17 mouse cellular contexts compared by ENCODE assay signal in genomic region chr11:60825191-60825590, GRCm38 (mm10). TPM values are rescaled to one million over a fixed set of nuclear protein-coding genes. Genes with fewer than 3 reads are reported as not detected.
DNase-seq lines count a peak whose midpoint lies in the region; ATAC-seq and TF ChIP-seq lines count a peak whose summit lies in the region.
"Had no signal": no experiment of that assay in that cellular context is flagged by ENCODE, and none has a peak within 500 bp of the region (broad histone marks: within the 10 kb centered on the region; RNA-seq: fewer than 3 reads in every experiment).

No protein-coding gene starts in this region.

- H3K9ac ChIP-seq in intestine, embryonic 15.5 days = no peak overlapping the region
- no peak overlapping the region for H3K9ac ChIP-seq in liver, embryonic 14.5 days (replicated peaks)
- H3K9ac ChIP-seq: embryonic facial prominence, embryonic 15.5 days; forebrain, embryonic 15.5 days; heart, embryonic 12.5 days; midbrain, embryonic 12.5 days had no signal

- WGBS in intestine, embryonic 15.5 days = 63% methylated on average over 3 of the region's 3 CpGs
- 61% methylated on average over 3 of the region's 3 CpGs for WGBS in liver, embryonic 14.5 days (ENCODE audit: insufficient replicate concordance)

- H3K9me3 ChIP-seq in intestine, embryonic 15.5 days = no peaks in the 10 kb centered on the region
- H3K9me3 ChIP-seq in liver, embryonic 14.5 days (ENCODE audit: control insufficient read depth, low read length) = no peaks in the 10 kb centered on the region
- H3K9me3 ChIP-seq: embryonic facial prominence, embryonic 15.5 days; forebrain, embryonic 15.5 days; heart, embryonic 12.5 days; midbrain, embryonic 12.5 days had no signal

- no peak for TF ChIP-seq CTCF in liver, embryonic 14.5 days (IDR thresholded peaks at IDR 0.05; ENCODE audit: low read depth)

- peak; percentile 93 for ATAC-seq in intestine, embryonic 15.5 days
- peak; percentile 39; the same call in 1 of the 2 replicates for ATAC-seq in liver, embryonic 14.5 days (ENCODE audit: insufficient read depth)
- no peak for ATAC-seq in inflammation-experienced regulatory T-cells, adult 6 months
- ATAC-seq: forebrain, embryonic 15.5 days had no signal

- DNase-seq in kidney, adult 9 months = peak; percentile 83
- no peak for DNase-seq in liver, embryonic 14.5 days (ENCODE audit: low read depth in 3 of 3, low spot score in 3 of 3)
- peak; percentile 30 to 31 for DNase-seq in lung, postnatal 4 days
- DNase-seq in cerebellum, postnatal 36 days = no peak
- DNase-seq in frontal cortex, postnatal 14 days (ENCODE audit: low spot score in 2 of 2) = no peak
- DNase-seq in spleen, adult 12 weeks (ENCODE audit: low spot score) = no peak
- DNase-seq: cerebellum, adult 11-12 months; gastrocnemius, postnatal 10 days; layer of hippocampus, postnatal 36 days; right cerebral cortex, postnatal 25 days; thymus, postnatal 4 days had no signal

- no peak overlapping the region for H3K4me3 ChIP-seq in intestine, embryonic 15.5 days (replicated peaks)
- H3K4me3 ChIP-seq in liver, embryonic 14.5 days (ENCODE audit: insufficient read depth in 1 of 2, low read depth in 2 of 2, low read length in 2 of 2) = no peak overlapping the region
- H3K4me3 ChIP-seq: embryonic facial prominence, embryonic 15.5 days; forebrain, embryonic 15.5 days; heart, embryonic 12.5 days; midbrain, embryonic 12.5 days had no signal

- H3K4me2 ChIP-seq in intestine, embryonic 15.5 days (replicated peaks) = no peak overlapping the region
- H3K4me2 ChIP-seq in liver, embryonic 14.5 days (ENCODE audit: low read depth) = no peak overlapping the region
- H3K4me2 ChIP-seq: embryonic facial prominence, embryonic 15.5 days; forebrain, embryonic 15.5 days; heart, embryonic 12.5 days; midbrain, embryonic 12.5 days had no signal

- H3K27ac ChIP-seq in intestine, embryonic 15.5 days = peak overlapping the region; percentile 56; the same call in 1 of the 2 replicates
- H3K27ac ChIP-seq in liver, embryonic 14.5 days = no peak overlapping the region
- H3K27ac ChIP-seq: embryonic facial prominence, embryonic 15.5 days; forebrain, embryonic 15.5 days; midbrain, embryonic 12.5 days had no signal

- no peaks in the 10 kb centered on the region for H3K36me3 ChIP-seq in intestine, embryonic 15.5 days
- no peaks in the 10 kb centered on the region for H3K36me3 ChIP-seq in liver, embryonic 14.5 days (replicated peaks; ENCODE audit: control insufficient read depth, insufficient read depth, low read depth)
- H3K36me3 ChIP-seq: embryonic facial prominence, embryonic 15.5 days; forebrain, embryonic 15.5 days; heart, embryonic 12.5 days; midbrain, embryonic 12.5 days had no signal

- no peak for TF ChIP-seq EP300 in liver, embryonic 14.5 days (IDR thresholded peaks at IDR 0.05; ENCODE audit: low read depth)

- H3K27me3 ChIP-seq in intestine, embryonic 15.5 days (replicated peaks) = no peaks in the 10 kb centered on the region
- H3K27me3 ChIP-seq in liver, embryonic 14.5 days (ENCODE audit: control insufficient read depth, insufficient read depth, low read length) = no peaks in the 10 kb centered on the region
- H3K27me3 ChIP-seq: embryonic facial prominence, embryonic 15.5 days; forebrain, embryonic 15.5 days; heart, embryonic 12.5 days; midbrain, embryonic 12.5 days had no signal

- H3K4me1 ChIP-seq in intestine, embryonic 15.5 days (replicated peaks) = no peaks in the 10 kb centered on the region
- H3K4me1 ChIP-seq in liver, embryonic 14.5 days (replicated peaks; ENCODE audit: control insufficient read depth in 2 of 2, insufficient read depth in 2 of 2, low read length in 1 of 2) = peaks cover 0 to 4% of the 10 kb centered on the region in 2 experiments; a peak in 1 of 4 replicates
- H3K4me1 ChIP-seq: embryonic facial prominence, embryonic 15.5 days; heart, embryonic 12.5 days; midbrain, embryonic 12.5 days had no signal

RNA-seq across cellular contexts. Expression of gene Dhrs7b, which starts 5.2 kb away (rescaled TPM):
- polyA plus RNA-seq in intestine, embryonic 15.5 days (2015; fragmentation: Nextera tagmentation; extraction: Ambion mirVana) = 55.4 and 56.9 TPM in 2 replicates
- 7.4 and 9.2 TPM in 2 replicates for polyA plus RNA-seq in liver, embryonic 14.5 days (2012; rRNA removed)
- polyA plus RNA-seq in liver, embryonic 14.5 days (2014; fragmentation: Nextera tagmentation; extraction: Ambion mirVana) = 22.3 and 24.2 TPM in 2 replicates
- 10 to 100 TPM; 16.1 to 20.6 (median 19.2) TPM for polyA plus RNA-seq in inflammation-experienced regulatory T-cells, adult 6 months (2017; shearing (Covaris generic))

RNA-seq across cellular contexts. Expression of gene Shmt1, which starts 13.7 kb away (rescaled TPM):
- polyA plus RNA-seq in intestine, embryonic 15.5 days (2015; fragmentation: Nextera tagmentation; extraction: Ambion mirVana) = 108 and 115 TPM in 2 replicates
- 22.7 and 26.9 TPM in 2 replicates for polyA plus RNA-seq in liver, embryonic 14.5 days (2012; rRNA removed)
- polyA plus RNA-seq in liver, embryonic 14.5 days (2014; fragmentation: Nextera tagmentation; extraction: Ambion mirVana) = 34.2 and 41.8 TPM in 2 replicates
- 10 to 100 TPM; 13.3 to 16.0 (median 15.6) TPM for polyA plus RNA-seq in inflammation-experienced regulatory T-cells, adult 6 months (2017; shearing (Covaris generic))

RNA-seq across cellular contexts. Expression of gene Smcr8, which starts 47.9 kb away (rescaled TPM):
- 6.5 and 6.6 TPM in 2 replicates for polyA plus RNA-seq in intestine, embryonic 15.5 days (2015; fragmentation: Nextera tagmentation; extraction: Ambion mirVana)
- polyA plus RNA-seq in liver, embryonic 14.5 days (2012; rRNA removed) = 3.3 and 4.2 TPM in 2 replicates
- polyA plus RNA-seq in liver, embryonic 14.5 days (2014; fragmentation: Nextera tagmentation; extraction: Ambion mirVana) = 3.0 and 3.6 TPM in 2 replicates
- 1 to 10 TPM; 5.5 to 6.7 (median 6.3) TPM for polyA plus RNA-seq in inflammation-experienced regulatory T-cells, adult 6 months (2017; shearing (Covaris generic))

RNA-seq across cellular contexts. Expression of gene Top3a, which starts 48.0 kb away (rescaled TPM):
- 12.1 and 13.0 TPM in 2 replicates for polyA plus RNA-seq in intestine, embryonic 15.5 days (2015; fragmentation: Nextera tagmentation; extraction: Ambion mirVana)
- polyA plus RNA-seq in liver, embryonic 14.5 days (2012; rRNA removed) = 3.7 and 4.4 TPM in 2 replicates
- 5.0 and 5.6 TPM in 2 replicates for polyA plus RNA-seq in liver, embryonic 14.5 days (2014; fragmentation: Nextera tagmentation; extraction: Ambion mirVana)
- 10 to 100 TPM; 10.6 to 13.8 (median 12.5) TPM for polyA plus RNA-seq in inflammation-experienced regulatory T-cells, adult 6 months (2017; shearing (Covaris generic))

RNA-seq across cellular contexts. Expression of gene Tmem11, which starts 53.9 kb away (rescaled TPM):
- polyA plus RNA-seq in intestine, embryonic 15.5 days (2015; fragmentation: Nextera tagmentation; extraction: Ambion mirVana) = 62.9 and 70.9 TPM in 2 replicates
- polyA plus RNA-seq in liver, embryonic 14.5 days (2012; rRNA removed) = 30.9 and 35.7 TPM in 2 replicates
- 25.1 and 27.5 TPM in 2 replicates for polyA plus RNA-seq in liver, embryonic 14.5 days (2014; fragmentation: Nextera tagmentation; extraction: Ambion mirVana)
- polyA plus RNA-seq in inflammation-experienced regulatory T-cells, adult 6 months (2017; shearing (Covaris generic)) = 10 to 100 TPM; 22.8 to 30.3 (median 28.2) TPM

Comparison
In these comparisons a context has a peak if more than half of its experiments do, and no peak if none do; other contexts are left out.
1. DNase-seq: peak in kidney, adult 9 months (single experiment) and lung, postnatal 4 days (2 of 2); none in liver, embryonic 14.5 days (0 of 3), cerebellum, postnatal 36 days (0 of 2), frontal cortex, postnatal 14 days (0 of 2) and spleen, adult 12 weeks (single experiment).